Mouse (Mus musculus) retina, embryonic 14.5 days (tissue): ENCODE data around the gene Itpr1.
A peak's percentile ranks its signal among the peaks of the same experiment; 100 is the strongest.

Experiments
- DNase-seq: peaks from one replicate; pipeline ENCODE4 v3.0.0-alpha.2; 2015; ENCODE audit warnings: low spot score

Itpr1 gene

GRCm38 (mm10) chr6:108278826-108279630 lies 66.1 kb downstream of the Itpr1 start:
- DNase-seq, result no peak

GRCm38 (mm10) chr6:108282131-108282530 lies 69.2 kb downstream of the Itpr1 start:
- DNase-seq, result no peak

- no peak for DNase-seq
Measured at GRCm38 (mm10) chr6:108282621-108283020, 69.7 kb downstream of the Itpr1 start.

- no peak for DNase-seq
Measured at GRCm38 (mm10) chr6:108284688-108285087, 71.8 kb downstream of the Itpr1 start.

DNA sequence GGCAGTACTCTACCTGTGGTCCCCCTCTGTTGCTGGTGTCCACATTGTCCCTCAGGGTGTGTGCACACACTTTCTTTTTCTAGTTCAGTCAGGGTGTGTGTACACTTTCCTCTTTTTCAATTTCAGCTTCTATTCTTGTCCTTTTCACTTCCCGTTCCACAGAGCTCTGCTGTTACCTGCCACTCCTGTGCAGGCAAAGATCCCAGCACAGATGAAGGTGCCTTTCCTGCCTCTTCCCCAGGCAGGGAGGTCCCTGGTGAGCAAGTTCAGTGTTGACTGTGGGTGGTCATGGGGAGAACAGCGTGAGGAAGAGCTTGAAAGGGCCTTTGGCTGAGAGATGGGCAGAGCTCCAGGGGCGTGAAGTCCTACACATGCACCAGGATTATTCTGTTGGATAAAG lies 76.1 kb downstream of the Itpr1 start:
- no peak for DNase-seq

GRCm38 (mm10) chr6:108290978-108291377 lies 78.1 kb downstream of the Itpr1 start:
- DNase-seq, result no peak

DNA sequence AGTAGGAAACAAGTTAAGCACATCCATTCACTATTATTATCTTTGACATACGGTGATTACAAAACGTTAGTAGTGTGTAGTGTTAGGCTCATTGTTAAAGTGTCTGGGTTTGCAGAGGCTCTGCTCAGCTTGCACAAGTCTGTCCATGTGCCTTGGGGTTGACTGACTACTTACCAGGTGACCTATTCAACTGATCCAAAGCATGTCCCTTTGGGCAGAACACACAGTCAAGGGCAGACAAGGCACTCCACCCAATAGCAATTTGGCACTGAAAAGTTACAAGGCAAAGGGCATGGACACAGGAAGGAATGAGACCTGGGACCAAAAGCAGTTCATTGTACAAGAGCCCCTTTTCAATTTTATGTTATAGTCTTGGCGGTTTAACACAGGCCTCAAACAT lies 78.7 kb downstream of the Itpr1 start:
- no peak for DNase-seq

DNA sequence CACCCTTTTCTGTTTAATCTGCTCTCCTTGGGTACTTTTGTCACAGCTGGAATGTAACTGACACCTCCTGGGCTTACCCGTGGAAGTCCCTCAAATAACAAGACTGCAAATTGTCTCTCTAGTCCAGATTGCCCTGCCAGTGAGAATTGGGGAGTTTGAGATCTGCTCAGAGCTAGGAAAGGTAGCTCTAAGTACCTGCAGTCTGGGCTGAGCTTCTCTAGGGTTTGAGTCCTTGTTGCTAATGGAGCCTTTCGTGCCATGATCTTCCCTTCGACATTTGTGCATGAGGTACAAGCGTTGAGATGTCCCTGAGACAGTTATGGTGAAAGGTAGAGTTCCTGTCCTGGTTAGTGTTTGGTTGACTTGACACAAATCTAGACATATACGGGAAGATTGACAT lies 89.0 kb downstream of the Itpr1 start:
- no peak for DNase-seq

DNA sequence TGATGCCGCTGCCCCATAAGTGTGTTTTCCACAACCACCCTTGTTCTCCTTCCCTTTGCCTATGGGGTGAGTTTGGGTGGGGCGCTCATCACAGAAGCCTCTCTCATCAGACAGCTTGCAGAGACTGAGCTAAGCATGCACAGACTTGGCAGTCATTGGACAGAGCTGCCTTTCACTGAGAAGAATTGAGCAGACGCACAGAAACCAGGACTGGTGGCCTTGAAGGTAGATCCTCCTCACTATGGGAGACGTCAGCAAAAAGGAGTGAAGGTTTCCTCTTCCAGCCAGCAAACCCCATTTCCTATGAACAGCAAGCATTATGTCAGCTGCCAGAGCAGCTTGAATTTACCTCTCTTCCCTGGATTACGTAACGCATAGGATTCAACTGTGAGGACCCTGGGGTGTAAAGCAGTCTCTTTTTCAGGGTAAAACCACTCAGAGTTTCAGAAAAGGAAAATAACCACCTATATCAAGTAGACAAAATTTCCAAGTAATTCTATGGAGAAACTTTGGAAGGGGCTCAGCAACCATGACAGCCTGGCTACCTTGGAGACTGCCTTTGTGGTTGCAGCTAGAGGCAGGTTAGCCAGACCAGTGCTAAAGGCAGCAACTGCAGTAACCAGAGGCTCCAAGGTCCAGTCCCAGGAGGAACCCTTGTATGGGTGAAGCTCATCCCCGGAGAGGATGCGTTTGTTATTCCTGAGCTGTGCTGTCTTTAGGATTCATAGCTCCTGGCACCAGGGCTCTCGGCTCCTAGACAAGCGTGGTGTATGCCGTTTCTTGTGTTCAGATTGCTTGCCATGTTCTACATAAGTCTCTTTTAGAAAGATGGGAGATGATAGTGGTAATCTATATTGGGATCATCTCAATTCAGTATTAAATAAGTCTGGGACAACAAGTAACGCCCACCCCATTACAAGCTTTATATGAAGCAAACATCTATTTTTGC lies 91.0 kb downstream of the Itpr1 start:
- DNase-seq, result no peak

GRCm38 (mm10) chr6:108305171-108305779 lies 92.4 kb downstream of the Itpr1 start:
- DNase-seq, result peak; percentile 35

- no peak for DNase-seq
Measured at GRCm38 (mm10) chr6:108306240-108306639, 93.3 kb downstream of the Itpr1 start.

GRCm38 (mm10) chr6:108306910-108307584 lies 94.2 kb downstream of the Itpr1 start:
- no peak for DNase-seq

GRCm38 (mm10) chr6:108307770-108308169 lies 94.9 kb downstream of the Itpr1 start:
- no peak for DNase-seq

GRCm38 (mm10) chr6:108309391-108310182 lies 96.7 kb downstream of the Itpr1 start:
- no peak for DNase-seq

DNA sequence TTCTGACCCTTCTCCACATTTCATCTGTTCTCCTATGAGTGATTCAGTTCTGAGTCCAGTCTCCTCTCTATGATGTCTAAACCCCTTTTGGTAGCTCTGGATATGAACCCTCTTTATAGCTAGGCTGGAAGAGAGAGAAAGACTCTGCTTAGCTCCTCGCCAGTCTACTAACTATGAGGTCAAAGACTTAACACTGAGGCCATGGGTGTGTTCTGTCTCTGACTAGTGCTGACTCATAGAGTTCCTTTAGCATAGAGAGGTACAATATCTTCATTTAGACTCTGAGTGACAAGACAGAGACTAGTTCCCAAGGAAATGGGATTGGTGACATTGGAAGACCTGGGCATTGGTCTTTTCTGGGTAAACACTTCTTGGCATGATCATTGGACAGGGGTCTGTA lies 100.2 kb downstream of the Itpr1 start:
- no peak for DNase-seq

- no peak for DNase-seq
Measured at GRCm38 (mm10) chr6:108313997-108314396, 101.1 kb downstream of the Itpr1 start.

DNA sequence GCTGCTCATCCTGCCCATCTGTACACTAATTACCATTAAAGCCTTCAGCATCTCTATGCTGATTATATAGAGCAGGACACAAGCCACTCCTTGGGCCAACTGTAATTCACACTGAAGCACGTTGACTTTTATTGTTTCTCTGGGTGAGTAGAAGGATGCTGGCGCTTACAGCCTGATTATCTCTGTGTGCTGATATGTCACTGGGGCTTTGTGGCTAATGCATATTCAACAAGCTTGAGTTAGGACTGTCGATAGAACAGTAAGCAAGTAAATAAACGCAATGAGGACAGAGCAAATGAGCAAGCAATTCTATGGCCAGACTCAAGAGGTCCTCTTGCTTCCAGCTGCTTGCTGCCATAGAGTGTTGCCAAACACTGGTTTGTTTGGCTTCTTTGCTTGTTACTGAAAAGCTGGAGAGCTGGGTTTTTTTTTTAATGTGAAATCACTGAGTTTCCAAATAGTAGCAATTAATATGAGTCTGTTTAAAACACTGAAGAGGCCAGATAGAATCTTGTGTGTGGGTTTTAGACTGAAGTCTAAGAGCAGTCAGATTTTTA lies 103.5 kb downstream of the Itpr1 start:
- DNase-seq, result no peak

DNA sequence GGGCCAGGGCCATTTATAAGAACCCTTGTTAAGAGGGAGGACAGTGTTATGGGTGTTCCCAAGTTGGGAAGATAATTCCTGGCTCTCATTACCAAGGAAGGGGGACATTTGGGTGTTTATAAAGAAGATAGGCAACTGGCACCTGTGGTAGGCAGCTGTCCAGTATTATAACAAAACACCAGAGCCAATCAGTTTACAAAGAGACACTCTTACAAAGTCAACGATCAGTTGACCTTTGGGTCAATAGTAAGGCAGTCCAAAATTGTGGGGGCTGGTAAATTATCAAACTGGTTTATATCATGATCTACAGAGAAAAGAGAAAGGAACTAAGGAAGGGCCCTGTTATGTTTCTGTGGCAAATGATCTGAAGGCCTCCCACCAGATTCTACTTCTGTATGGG lies 104.1 kb downstream of the Itpr1 start:
- no peak for DNase-seq

- DNase-seq, result no peak
Measured at GRCm38 (mm10) chr6:108321653-108322052, 108.8 kb downstream of the Itpr1 start.

GRCm38 (mm10) chr6:108324464-108325025 lies 111.6 kb downstream of the Itpr1 start:
- no peak for DNase-seq

- DNase-seq, result no peak
Measured at GRCm38 (mm10) chr6:108325400-108325799, 112.5 kb downstream of the Itpr1 start.
